Mouse (Mus musculus) erythroblast, embryonic 14.5 days (primary cell): ENCODE measurements around the gene Ctnnal1.

Experiments used
- GATA1 ChIP-seq: IDR thresholded peaks from 2 replicates; pipeline ENCODE4 v1.6.1; 2012; ENCODE audit warnings: low read length, inconsistent platforms, mixed read lengths
- TAL1 ChIP-seq: IDR thresholded peaks from 3 replicates; pipeline ENCODE4 v1.6.1; 2012; ENCODE audit warnings: low read length, inconsistent platforms, mixed read lengths

GRCm38 (mm10) chr4:56905507-56905906 lies 40.5 kb upstream of the Ctnnal1 start:
- TF ChIP-seq GATA1 = no peak
- no peak for TF ChIP-seq TAL1
